ENCODE assay signal across 16 mouse cellular contexts in the genomic region with DNA sequence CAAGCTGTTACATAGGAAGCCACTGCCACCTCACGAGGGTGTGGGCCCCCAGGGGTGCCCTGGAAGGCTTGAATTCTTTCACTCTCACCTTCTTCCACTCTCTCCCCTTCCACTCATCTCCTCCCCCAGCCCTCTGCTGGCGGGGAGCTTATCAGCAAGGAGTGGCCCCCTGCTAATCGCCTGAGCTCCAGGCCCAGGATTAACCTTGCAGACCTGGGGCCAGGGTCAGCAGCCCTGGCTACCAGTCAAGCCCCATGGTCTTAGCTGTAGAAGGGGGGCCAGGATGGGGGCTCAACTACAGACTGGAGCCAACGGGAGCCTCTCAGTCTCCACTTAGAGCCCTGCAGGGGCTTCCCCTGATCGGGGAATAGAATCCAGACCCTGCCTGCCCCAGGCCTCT.
DNase-seq lines count a peak whose midpoint lies in the region; ATAC-seq lines count a peak whose summit lies in the region.
"Had no signal": no experiment of that assay in that cellular context is flagged by ENCODE, and none has a peak within 500 bp of the region (broad histone marks: within the 10 kb centered on the region; RNA-seq: fewer than 3 reads in every experiment).

No protein-coding gene starts in this region.

- peak overlapping the region; percentile 23; the same call in 1 of the 2 replicates for H3K9ac ChIP-seq in hindbrain, embryonic 12.5 days
- no peak overlapping the region for H3K9ac ChIP-seq in hindbrain, embryonic 14.5 days
- H3K9ac ChIP-seq in midbrain, embryonic 13.5 days (replicated peaks): peak overlapping the region; percentile 32; the same call in 1 of the 2 replicates
- no peak overlapping the region for H3K9ac ChIP-seq in midbrain, embryonic 14.5 days (replicated peaks; ENCODE audit: low read length)
- H3K9ac ChIP-seq: limb, embryonic 13.5 days; midbrain, embryonic 12.5 days; neural tube, embryonic 15.5 days had no signal

- no peaks in the 10 kb centered on the region for H3K9me3 ChIP-seq in hindbrain, embryonic 12.5 days (replicated peaks)
- no peaks in the 10 kb centered on the region for H3K9me3 ChIP-seq in hindbrain, embryonic 14.5 days (ENCODE audit: control insufficient read depth, low read length)
- no peaks in the 10 kb centered on the region for H3K9me3 ChIP-seq in midbrain, embryonic 13.5 days
- H3K9me3 ChIP-seq in midbrain, embryonic 14.5 days (ENCODE audit: control insufficient read depth, low read length): no peaks in the 10 kb centered on the region
- H3K9me3 ChIP-seq: limb, embryonic 13.5 days; midbrain, embryonic 12.5 days; neural tube, embryonic 15.5 days had no signal

- H3K27me3 ChIP-seq in hindbrain, embryonic 12.5 days: peaks cover 15% of the 10 kb centered on the region
- no peaks in the 10 kb centered on the region for H3K27me3 ChIP-seq in hindbrain, embryonic 14.5 days (ENCODE audit: control insufficient read depth, insufficient read depth, low read length)
- no peaks in the 10 kb centered on the region for H3K27me3 ChIP-seq in midbrain, embryonic 13.5 days
- no peaks in the 10 kb centered on the region for H3K27me3 ChIP-seq in midbrain, embryonic 14.5 days (ENCODE audit: control insufficient read depth, insufficient read depth, low read length)
- H3K27me3 ChIP-seq: neural tube, embryonic 15.5 days had no signal

- no peak overlapping the region for H3K27ac ChIP-seq in hindbrain, embryonic 12.5 days
- H3K27ac ChIP-seq in hindbrain, embryonic 14.5 days: no peak overlapping the region
- no peak overlapping the region for H3K27ac ChIP-seq in midbrain, embryonic 13.5 days
- H3K27ac ChIP-seq in midbrain, embryonic 14.5 days (replicated peaks; ENCODE audit: low read depth, low read length): no peak overlapping the region
- H3K27ac ChIP-seq: limb, embryonic 13.5 days; midbrain, embryonic 12.5 days; neural tube, embryonic 15.5 days had no signal

- H3K4me3 ChIP-seq in hindbrain, embryonic 12.5 days: no peak overlapping the region
- no peak overlapping the region for H3K4me3 ChIP-seq in hindbrain, embryonic 14.5 days (replicated peaks; ENCODE audit: low read length)
- H3K4me3 ChIP-seq in midbrain, embryonic 13.5 days (replicated peaks): no peak overlapping the region
- no peak overlapping the region for H3K4me3 ChIP-seq in midbrain, embryonic 14.5 days (replicated peaks; ENCODE audit: low read depth, low read length)
- H3K4me3 ChIP-seq: limb, embryonic 13.5 days; midbrain, embryonic 12.5 days; neural tube, embryonic 15.5 days had no signal

- no peaks in the 10 kb centered on the region for H3K36me3 ChIP-seq in hindbrain, embryonic 12.5 days
- no peaks in the 10 kb centered on the region for H3K36me3 ChIP-seq in hindbrain, embryonic 14.5 days (replicated peaks; ENCODE audit: control insufficient read depth, insufficient read depth)
- no peaks in the 10 kb centered on the region for H3K36me3 ChIP-seq in midbrain, embryonic 13.5 days
- H3K36me3 ChIP-seq in midbrain, embryonic 14.5 days (ENCODE audit: control insufficient read depth, insufficient read depth, low read length): no peaks in the 10 kb centered on the region
- H3K36me3 ChIP-seq: limb, embryonic 13.5 days; midbrain, embryonic 12.5 days; neural tube, embryonic 15.5 days had no signal

- H3K4me1 ChIP-seq in hindbrain, embryonic 12.5 days: peaks cover 12% of the 10 kb centered on the region
- peaks cover 3% of the 10 kb centered on the region for H3K4me1 ChIP-seq in hindbrain, embryonic 14.5 days (replicated peaks; ENCODE audit: control insufficient read depth, insufficient read depth, low read length)
- H3K4me1 ChIP-seq in midbrain, embryonic 13.5 days (replicated peaks): peaks cover 11% of the 10 kb centered on the region
- peaks cover 6% of the 10 kb centered on the region; the same call in 1 of the 2 replicates for H3K4me1 ChIP-seq in midbrain, embryonic 14.5 days (ENCODE audit: control insufficient read depth, insufficient read depth, low read length)

- no peak overlapping the region for H3K4me2 ChIP-seq in hindbrain, embryonic 12.5 days (replicated peaks)
- H3K4me2 ChIP-seq in hindbrain, embryonic 14.5 days (replicated peaks): no peak overlapping the region
- H3K4me2 ChIP-seq in midbrain, embryonic 13.5 days (replicated peaks): no peak overlapping the region
- no peak overlapping the region for H3K4me2 ChIP-seq in midbrain, embryonic 14.5 days (ENCODE audit: low read length)
- H3K4me2 ChIP-seq: limb, embryonic 13.5 days; midbrain, embryonic 12.5 days; neural tube, embryonic 15.5 days had no signal

- 10% methylated on average over 5 of the region's 5 CpGs for WGBS in hindbrain, embryonic 12.5 days
- WGBS in hindbrain, embryonic 14.5 days: 13% methylated on average over 5 of the region's 5 CpGs
- WGBS in midbrain, embryonic 13.5 days: 3% methylated on average over 5 of the region's 5 CpGs
- 5% methylated on average over 5 of the region's 5 CpGs for WGBS in midbrain, embryonic 14.5 days

- no peak for ATAC-seq in hindbrain, embryonic 12.5 days (ENCODE audit: low FRiP score)
- ATAC-seq in hindbrain, embryonic 14.5 days (ENCODE audit: low FRiP score): no peak
- no peak for ATAC-seq in midbrain, embryonic 13.5 days
- no peak for ATAC-seq in midbrain, embryonic 14.5 days (ENCODE audit: low FRiP score, low TSS enrichment)
- ATAC-seq: forebrain, embryonic 16.5 days had no signal

- no peak for DNase-seq in hindbrain, embryonic 14.5 days (ENCODE audit: low spot score)
- no peak for DNase-seq in midbrain, embryonic 14.5 days
- DNase-seq in embryo, embryonic 10.5 days (ENCODE audit: low spot score): peak; percentile 24
- DNase-seq in retina, postnatal 1 day: peak; percentile 69
- DNase-seq in kidney, postnatal 10 days: no peak
- no peak for DNase-seq in cerebellum, postnatal 14 days
- DNase-seq: cerebellum, adult 11 months; gastrocnemius, postnatal 25 days; kidney, postnatal 14 days; lung, postnatal 10 days had no signal

Comparison
In these comparisons a context has a peak if more than half of its experiments do, and no peak if none do; other contexts are left out.
1. H3K9ac ChIP-seq: peak in hindbrain, embryonic 12.5 days (single experiment) and midbrain, embryonic 13.5 days (single experiment); none in hindbrain, embryonic 14.5 days (single experiment) and midbrain, embryonic 14.5 days (single experiment).
2. DNase-seq: peak in embryo, embryonic 10.5 days (single experiment) and retina, postnatal 1 day (single experiment); none in hindbrain, embryonic 14.5 days (single experiment), midbrain, embryonic 14.5 days (single experiment), kidney, postnatal 10 days (single experiment) and cerebellum, postnatal 14 days (0 of 2).